Mouse (Mus musculus) right cerebral cortex, postnatal 4 days (tissue): ENCODE results near the gene Mup11.
"Not testable (repeated sequence)": the region's sequence is repeated elsewhere in the genome, so short reads cannot be mapped to it uniquely, and the experiment has no call there.

Experiments used
- DNase-seq: peaks from one replicate; pipeline ENCODE4 v3.0.0-alpha.2; 2022

Gene Mup11

DNA sequence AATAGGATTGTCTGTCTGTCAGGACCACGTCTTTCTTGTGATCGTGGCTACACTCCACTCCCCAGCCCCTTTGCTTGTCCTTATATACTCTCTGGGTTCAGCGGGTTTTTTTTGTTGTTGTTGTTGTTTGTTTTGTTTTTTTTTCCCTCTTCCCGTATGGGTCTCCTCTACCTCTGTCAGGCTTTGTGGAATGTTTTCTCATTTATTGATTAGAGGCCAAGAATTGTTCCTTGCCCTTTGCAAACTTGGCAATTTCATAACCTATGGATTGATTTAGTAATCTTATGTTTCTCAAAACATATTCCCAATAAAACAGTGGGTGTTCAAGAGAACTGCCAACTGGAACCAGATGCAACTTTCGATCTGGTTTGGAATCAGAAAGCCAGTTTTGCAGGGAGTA lies at the start of gene Mup11:
Mup11 (minus strand) TSS at position 101 of the 400 bp plus-strand sequence.
- DNase-seq, result not testable (repeated sequence)
